Mouse (Mus musculus) liver, embryonic 14.5 days (tissue): ENCODE data around the gene Slc35a3. TPM values are rescaled to one million over a fixed set of nuclear protein-coding genes. Genes with fewer than 3 reads are reported as not detected.

Experiments used
- ATAC-seq: fragments of 200-750 bp; cut with Nextera tagmentation; 2 replicates; pipeline ENCODE4 v1.8.0; 2017; ENCODE audit warnings: moderate number of reproducible peaks, mild to moderate bottlenecking, moderate library complexity; ENCODE audit not compliant: insufficient read depth
- DNase-seq, 3 experiments: peaks; one replicate each; pipeline ENCODE4 v3.0.0-alpha.2; 2012 to 2013; ENCODE audit warnings: low read depth in 3 of 3, low spot score in 3 of 3
- H3K27ac ChIP-seq: fragments of 300-500 bp; sonication (generic); 2 replicates; pipeline ENCODE4 v1.5.1; 2014; ENCODE audit warnings: moderate library complexity, mild to moderate bottlenecking, control low read depth, inconsistent platforms
- H3K27me3 ChIP-seq: fragments of 300-500 bp; sonication (generic); 2 replicates; pipeline ENCODE4 v1.6.1; 2014; ENCODE audit warnings: mild to moderate bottlenecking, low read length, moderate library complexity; ENCODE audit not compliant: control insufficient read depth, insufficient read depth
- H3K36me3 ChIP-seq: fragments of 300-500 bp; sonication (generic); replicated peaks from 2 replicates; pipeline ENCODE4 v1.6.1; 2014; ENCODE audit warnings: low read depth; ENCODE audit not compliant: control insufficient read depth, insufficient read depth
- H3K4me1 ChIP-seq, 2 experiments: fragments of 200-500 bp in 1 of 2; fragments of 300-500 bp in 1 of 2; sonication (generic) in 1 of 2; replicated peaks; 2 replicates each; pipeline ENCODE4 v1.6.1; 2012 to 2014; ENCODE audit warnings: antibody characterized with exemption in 1 of 2, inconsistent platforms in 1 of 2, low read length in 1 of 2; ENCODE audit not compliant: control insufficient read depth in 2 of 2, insufficient read depth in 2 of 2
- H3K4me2 ChIP-seq: fragments of 300-500 bp; sonication (generic); 2 replicates; pipeline ENCODE4 v1.6.1; 2014; ENCODE audit warnings: low read depth, mild to moderate bottlenecking, control low read depth, moderate library complexity
- H3K4me3 ChIP-seq, 2 experiments: fragments of 200-500 bp in 1 of 2; fragments of 300-500 bp in 1 of 2; sonication (generic) in 1 of 2; 2 replicates each; pipeline ENCODE4 v1.5.1; 2012 to 2014; ENCODE audit warnings: low read depth in 2 of 2, low read length in 2 of 2, mild to moderate bottlenecking in 2 of 2, control low read depth in 1 of 2, inconsistent platforms in 1 of 2, moderate library complexity in 1 of 2; ENCODE audit not compliant: insufficient read depth in 1 of 2
- H3K9ac ChIP-seq: fragments of 300-500 bp; sonication (generic); replicated peaks from 2 replicates; pipeline ENCODE4 v1.6.1; 2014; ENCODE audit warnings: mild to moderate bottlenecking, control low read depth, moderate library complexity
- H3K9me3 ChIP-seq: fragments of 300-500 bp; sonication (generic); 2 replicates; pipeline ENCODE4 v1.6.1; 2016; ENCODE audit warnings: low read length, mixed read lengths; ENCODE audit not compliant: control insufficient read depth
- CTCF ChIP-seq: IDR thresholded peaks from 2 replicates; pipeline ENCODE4 v1.5.1; 2016; ENCODE audit warnings: antibody characterized with exemption, low read depth, control low read depth
- EP300 ChIP-seq: IDR thresholded peaks from 2 replicates; pipeline ENCODE4 v1.6.1; 2016; ENCODE audit warnings: antibody characterized with exemption, low read depth
- WGBS: fragments of 180-500 bp; shearing (Covaris S2); extraction: QIAGEN DNeasy Blood & Tissue Kit; methylation state at CpG from one replicate; pipeline ENCODE4 v1.1.7; 2014; ENCODE audit not compliant: insufficient replicate concordance; 5-methylcytosine and 5-hydroxymethylcytosine counted together
- polyA plus RNA-seq, 2 experiments: library from polyadenylated mRNA; depleted of rRNA in 1 of 2; stranded (reverse) in 1 of 2; unstranded in 1 of 2; fragments of >200 nt; fragmentation: Nextera tagmentation in 1 of 2; extraction: Ambion mirVana in 1 of 2; gene quantifications; 2 replicates each; pipeline versions ENCODE4 v1.2.1 to v1.2.3; 2012 to 2014

Gene Slc35a3
- polyA plus RNA-seq, 2 experiments, result 6.0 to 7.6 TPM

GRCm38 (mm10) chr3:116740963-116741362 lies 28.3 kb upstream of the Slc35a3 start:
- H3K36me3 ChIP-seq, result no peaks in the 10 kb centered on the region
- TF ChIP-seq CTCF, result no peak
- no peak for TF ChIP-seq EP300
- H3K27me3 ChIP-seq, result no peaks in the 10 kb centered on the region
- ATAC-seq (no peak), DNase-seq (no peak)
- WGBS, result 66% methylated on average over 9 of the region's 9 CpGs
- H3K4me1 ChIP-seq, result no peaks in the 10 kb centered on the region
- H3K4me3 ChIP-seq, result no peak overlapping the region
- no peak overlapping the region for H3K9ac ChIP-seq
- H3K9me3 ChIP-seq, result no peaks in the 10 kb centered on the region
- no peak overlapping the region for H3K4me2 ChIP-seq
- H3K27ac ChIP-seq, result no peak overlapping the region

GRCm38 (mm10) chr3:116740106-116740505 lies 27.5 kb upstream of the Slc35a3 start:
- Histone ChIP-seq H3K9ac (no peak overlapping the region), H3K36me3 (no peaks in the 10 kb centered on the region), H3K27ac (no peak overlapping the region), H3K9me3 (no peaks in the 10 kb centered on the region), H3K27me3 (no peaks in the 10 kb centered on the region), H3K4me3 (no peak overlapping the region), H3K4me1 (no peaks in the 10 kb centered on the region), H3K4me2 (no peak overlapping the region)
- DNase-seq, result no peak
- no peak for ATAC-seq
- no peak for TF ChIP-seq CTCF
- TF ChIP-seq EP300, result no peak
- 61% methylated on average over 5 of the region's 5 CpGs for WGBS

- H3K27me3 ChIP-seq, result no peaks in the 10 kb centered on the region
- no peaks in the 10 kb centered on the region for H3K9me3 ChIP-seq
- H3K27ac ChIP-seq, result no peak overlapping the region
- no peak overlapping the region for H3K9ac ChIP-seq
- peak in 1 of 3 experiments; percentile 14 for DNase-seq
- TF ChIP-seq EP300, result no peak
- TF ChIP-seq CTCF, result no peak; the same call in 1 of the 2 replicates
- 47% methylated on average over 8 of the region's 8 CpGs for WGBS
- H3K4me2 ChIP-seq, result no peak overlapping the region
- H3K4me1 ChIP-seq, result no peaks in the 10 kb centered on the region
- no peaks in the 10 kb centered on the region for H3K36me3 ChIP-seq
- H3K4me3 ChIP-seq, result no peak overlapping the region
- peak; percentile 59; the same call in 1 of the 2 replicates for ATAC-seq
These were observed 24.7 kb upstream of the Slc35a3 start for GRCm38 (mm10) chr3:116737326-116737731.

- Histone ChIP-seq H3K36me3 (no peaks in the 10 kb centered on the region), H3K4me1 (no peaks in the 10 kb centered on the region), H3K9ac (no peak overlapping the region), H3K4me2 (no peak overlapping the region), H3K27me3 (no peaks in the 10 kb centered on the region), H3K27ac (no peak overlapping the region), H3K9me3 (no peaks in the 10 kb centered on the region), H3K4me3 (no peak overlapping the region)
- no peak for TF ChIP-seq CTCF
- TF ChIP-seq EP300, result no peak
- DNase-seq, result no peak
- no peak for ATAC-seq
- WGBS, result 54% methylated on average over 2 of the region's 2 CpGs
These were observed 17.0 kb upstream of the Slc35a3 start for GRCm38 (mm10) chr3:116729483-116730174.

- no peak overlapping the region for H3K4me2 ChIP-seq
- H3K27ac ChIP-seq, result no peak overlapping the region
- H3K4me3 ChIP-seq, result no peak overlapping the region
- ATAC-seq (no peak), DNase-seq (no peak)
- no peaks in the 10 kb centered on the region for H3K36me3 ChIP-seq
- 46% methylated on average over 9 of the region's 9 CpGs for WGBS
- no peaks in the 10 kb centered on the region for H3K27me3 ChIP-seq
- no peaks in the 10 kb centered on the region for H3K4me1 ChIP-seq
- no peaks in the 10 kb centered on the region for H3K9me3 ChIP-seq
- no peak overlapping the region for H3K9ac ChIP-seq
- TF ChIP-seq EP300, result no peak
- no peak for TF ChIP-seq CTCF
These were observed 14.2 kb upstream of the Slc35a3 start for GRCm38 (mm10) chr3:116726807-116727206.
